Mouse (Mus musculus) myocyte (in vitro differentiated cells): ENCODE measurements around the gene Car7. TPM values are rescaled to one million over a fixed set of nuclear protein-coding genes. Genes with fewer than 3 reads are reported as not detected.

Experiments
- H3K27me3 ChIP-seq: one replicate; pipeline ENCODE4 v1.6.1; 2011; ENCODE audit not compliant: control insufficient read depth, insufficient read depth, insufficient read length
- H3K36me3 ChIP-seq: one replicate; pipeline ENCODE4 v1.6.1; 2011; ENCODE audit not compliant: control insufficient read depth, insufficient read depth
- H3K4me2 ChIP-seq: one replicate; pipeline ENCODE4 v1.6.1; 2011; ENCODE audit warnings: low read depth, control low read depth
- H3K4me3 ChIP-seq: one replicate; pipeline ENCODE4 v1.5.1; 2011; ENCODE audit warnings: mild to moderate bottlenecking, control low read depth, moderate library complexity
- H3K79me2 ChIP-seq: one replicate; pipeline ENCODE4 v1.6.1; 2011; ENCODE audit not compliant: control insufficient read depth, insufficient read depth
- H3ac ChIP-seq: one replicate; pipeline ENCODE4 v1.6.1; 2011; ENCODE audit not compliant: control insufficient read depth, insufficient read length
- CEBPB ChIP-seq: IDR thresholded peaks from 2 replicates; pipeline ENCODE4 v1.6.1; 2011; ENCODE audit warnings: mild to moderate bottlenecking, moderate library complexity; ENCODE audit not compliant: poor library complexity, insufficient read depth, severe bottlenecking
- E2F4 ChIP-seq: IDR thresholded peaks from one replicate; pipeline ENCODE4 v1.6.1; 2011; ENCODE audit warnings: mild to moderate bottlenecking, control low read depth, moderate library complexity; ENCODE audit not compliant: insufficient read depth
- MAX ChIP-seq: IDR thresholded peaks from one replicate; pipeline ENCODE4 v1.6.1; 2011; ENCODE audit warnings: low read depth, mild to moderate bottlenecking, control low read depth
- MYOD1 ChIP-seq, 3 experiments: IDR thresholded peaks; one replicate each; pipeline ENCODE4 v1.6.1; 2011; ENCODE audit warnings: control low read depth in 2 of 3, low read depth in 2 of 3, mild to moderate bottlenecking in 2 of 3, moderate library complexity in 1 of 3; ENCODE audit not compliant: insufficient read length in 2 of 3, control insufficient read depth in 1 of 3
- MYOG ChIP-seq, 3 experiments: IDR thresholded peaks; one replicate each; pipeline ENCODE4 v1.6.1; 2011; ENCODE audit warnings: control low read depth in 2 of 3, low read depth in 2 of 3, mild to moderate bottlenecking in 2 of 3; ENCODE audit not compliant: insufficient read length in 2 of 3, control insufficient read depth in 1 of 3, insufficient read depth in 1 of 3
- POLR2A ChIP-seq: IDR thresholded peaks from one replicate; pipeline ENCODE4 v1.6.1; 2011; ENCODE audit warnings: low read depth, mild to moderate bottlenecking, control low read depth, moderate library complexity; ENCODE audit not compliant: insufficient read length
- POLR2AphosphoS2 ChIP-seq: IDR thresholded peaks from one replicate; pipeline ENCODE4 v1.6.1; 2011; ENCODE audit warnings: low read depth, control low read depth; ENCODE audit not compliant: insufficient read length
- REST ChIP-seq: IDR thresholded peaks from one replicate; pipeline ENCODE4 v1.6.1; 2011; ENCODE audit warnings: mild to moderate bottlenecking, control low read depth, moderate library complexity; ENCODE audit not compliant: insufficient read depth, insufficient read length
- SRF ChIP-seq: IDR thresholded peaks from one replicate; pipeline ENCODE4 v1.6.1; 2011; ENCODE audit warnings: low read depth; ENCODE audit not compliant: control insufficient read depth, insufficient read length
- TCF12 ChIP-seq: IDR thresholded peaks from one replicate; pipeline ENCODE4 v1.6.1; 2011; ENCODE audit warnings: mild to moderate bottlenecking, control low read depth; ENCODE audit not compliant: poor library complexity, insufficient read depth, severe bottlenecking
- TCF3 ChIP-seq: IDR thresholded peaks from one replicate; pipeline ENCODE4 v1.6.1; 2011; ENCODE audit warnings: low read depth, control low read depth; ENCODE audit not compliant: insufficient read length
- USF1 ChIP-seq: IDR thresholded peaks from one replicate; pipeline ENCODE4 v1.6.1; 2011; ENCODE audit warnings: low read depth, mild to moderate bottlenecking, control low read depth, moderate library complexity
- polyA plus RNA-seq: library from polyadenylated mRNA; unstranded; fragments of >200 nt; fragmentation: generic; extraction: Trizol; gene quantifications from one replicate; pipeline ENCODE4 v1.2.1, GENCODE M21; 2012; ENCODE audit warnings: missing spikeins

Car7 gene
- polyA plus RNA-seq, 1 experiment, result 0.64 TPM

DNA sequence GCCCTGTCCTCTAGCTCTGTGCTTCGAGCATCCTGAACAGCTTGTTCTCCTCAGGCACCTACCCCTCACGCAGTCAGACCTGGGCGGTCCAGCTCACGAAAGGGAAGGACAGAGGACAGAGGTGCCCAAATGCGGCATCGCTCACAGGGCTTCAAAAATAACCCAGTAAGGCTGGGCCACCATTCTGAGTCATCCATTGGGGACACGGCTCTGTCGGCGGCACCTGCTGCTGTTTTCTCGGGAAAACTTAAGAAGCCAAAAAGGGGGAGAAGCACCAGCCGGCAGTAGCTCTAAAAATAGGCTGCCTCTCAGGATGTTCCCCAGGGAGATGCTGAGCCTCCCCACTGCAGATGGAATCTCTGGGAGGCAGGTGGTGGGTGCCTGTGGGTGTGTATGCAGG is 7.7 kb downstream of the Car7 start:
- TF ChIP-seq MYOD1 (IDR thresholded peaks at IDR 0.05; ENCODE audit: control insufficient read depth in 1 of 3, insufficient read length in 2 of 3, low read depth in 2 of 3) (no peak), MYOG (IDR thresholded peaks at IDR 0.05; ENCODE audit: control insufficient read depth in 1 of 3, insufficient read depth in 1 of 3, insufficient read length in 2 of 3, low read depth in 2 of 3) (no peak), MAX (no peak), POLR2AphosphoS2 (no peak), CEBPB (no peak), POLR2A (no peak), SRF (no peak), TCF3 (no peak), USF1 (no peak), REST (no peak), TCF12 (no peak), E2F4 (no peak)
- Histone ChIP-seq H3K4me3 (no peak overlapping the region), H3K4me2 (peak overlapping the region; percentile 56), H3K79me2 (no peaks in the 10 kb centered on the region), H3K36me3 (no peaks in the 10 kb centered on the region), H3K27me3 (peaks cover 31% of the 10 kb centered on the region), H3ac (no peak overlapping the region)

DNA sequence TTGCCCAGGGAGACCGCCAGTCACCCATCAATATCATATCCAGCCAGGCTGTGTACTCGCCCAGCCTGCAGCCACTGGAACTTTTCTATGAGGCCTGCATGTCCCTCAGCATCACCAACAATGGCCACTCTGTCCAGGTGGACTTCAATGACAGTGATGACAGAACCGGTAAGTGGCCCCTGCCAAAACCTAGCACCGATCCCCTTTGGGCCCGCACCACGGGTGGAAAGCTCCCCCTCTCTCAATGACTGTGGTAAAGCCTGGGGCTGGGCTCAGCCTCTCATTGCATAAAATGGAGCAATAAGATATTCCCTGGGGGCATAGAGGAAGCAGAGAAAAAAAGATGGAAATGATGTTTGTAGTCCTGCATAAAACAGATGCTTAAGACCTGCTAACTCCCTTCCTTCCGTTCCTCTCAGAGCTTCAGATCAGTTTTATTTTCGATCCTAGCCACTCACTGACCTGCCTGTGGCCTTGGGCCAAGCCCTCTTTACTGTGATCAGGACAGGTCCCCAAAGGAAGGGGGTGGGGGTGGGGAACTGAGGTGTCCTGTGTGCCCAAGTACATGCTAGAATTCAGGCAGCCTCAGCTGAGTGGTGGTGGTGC is 9.1 kb downstream of the Car7 start:
- TF ChIP-seq POLR2AphosphoS2 (no peak), MAX (no peak), POLR2A (no peak), USF1 (no peak), CEBPB (no peak), TCF12 (no peak), MYOG (IDR thresholded peaks at IDR 0.05; ENCODE audit: control insufficient read depth in 1 of 3, insufficient read depth in 1 of 3, insufficient read length in 2 of 3, low read depth in 2 of 3) (no peak), MYOD1 (IDR thresholded peaks at IDR 0.05; ENCODE audit: control insufficient read depth in 1 of 3, insufficient read length in 2 of 3, low read depth in 2 of 3) (no peak), TCF3 (no peak), E2F4 (no peak), SRF (no peak), REST (no peak)
- peaks cover 34% of the 10 kb centered on the region for H3K27me3 ChIP-seq
- no peaks in the 10 kb centered on the region for H3K36me3 ChIP-seq

DNA sequence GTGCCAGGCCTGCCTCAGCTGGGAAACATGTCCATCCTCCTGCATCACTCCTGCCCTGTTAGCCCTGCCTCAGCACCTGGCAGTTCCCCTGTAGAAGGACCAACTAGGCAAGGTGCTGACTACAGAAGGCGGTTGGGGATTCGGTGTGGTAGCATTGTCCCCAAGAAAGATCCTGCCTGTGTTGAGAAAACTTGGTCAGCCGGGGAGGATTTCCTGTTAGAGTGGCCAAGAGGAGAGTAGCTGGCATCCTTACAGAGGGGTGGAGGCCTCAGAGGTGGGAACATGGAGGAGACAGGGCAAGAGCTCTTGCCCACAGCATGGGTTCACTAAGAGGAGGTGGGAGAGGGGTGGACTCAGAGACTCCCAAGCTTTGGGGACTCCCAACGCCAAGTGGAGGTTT is 20.7 kb downstream of the Car7 start:
- H3K4me3 ChIP-seq, result no peak overlapping the region
- H3ac ChIP-seq, result no peak overlapping the region
- no peaks in the 10 kb centered on the region for H3K36me3 ChIP-seq
- no peak for TF ChIP-seq POLR2AphosphoS2
- no peak for TF ChIP-seq CEBPB
- no peak for TF ChIP-seq USF1
- TF ChIP-seq TCF12, result no peak
- no peak for TF ChIP-seq MYOD1 (IDR thresholded peaks at IDR 0.05; ENCODE audit: control insufficient read depth in 1 of 3, insufficient read length in 2 of 3, low read depth in 2 of 3)
- TF ChIP-seq E2F4, result no peak
- no peak for TF ChIP-seq SRF
- no peak for TF ChIP-seq MAX
- no peak for TF ChIP-seq POLR2A
- no peak for TF ChIP-seq TCF3
- TF ChIP-seq REST, result no peak
- TF ChIP-seq MYOG (IDR thresholded peaks at IDR 0.05; ENCODE audit: control insufficient read depth in 1 of 3, insufficient read depth in 1 of 3, insufficient read length in 2 of 3, low read depth in 2 of 3), result no peak
- no peak overlapping the region for H3K4me2 ChIP-seq
- peaks cover 15% of the 10 kb centered on the region for H3K27me3 ChIP-seq
- no peaks in the 10 kb centered on the region for H3K79me2 ChIP-seq

More for the DNA sequence above, 9.1 kb downstream of the Car7 start:
- Histone ChIP-seq H3K4me2 (no peak overlapping the region), H3K79me2 (no peaks in the 10 kb centered on the region), H3K4me3 (no peak overlapping the region), H3ac (no peak overlapping the region)

DNA sequence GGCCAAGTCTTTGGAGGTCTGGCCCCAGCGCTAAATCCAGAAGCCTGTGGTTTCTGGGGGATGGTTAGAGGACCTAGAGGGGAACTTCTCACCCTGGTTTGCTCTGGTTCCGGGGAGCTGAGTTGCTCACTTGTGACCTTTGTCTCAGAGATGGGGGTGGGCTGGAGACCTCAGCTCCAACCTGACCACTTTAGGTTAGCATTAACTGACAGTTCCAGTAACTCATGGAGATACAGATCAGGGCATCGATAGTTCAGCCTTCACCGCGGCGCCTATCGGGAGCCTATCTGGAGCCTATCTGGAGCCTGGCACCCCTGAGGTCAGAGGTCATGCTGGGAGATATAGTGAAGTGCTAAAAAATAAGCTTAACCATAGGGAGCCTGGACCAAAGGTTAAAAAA is 22.7 kb downstream of the Car7 start:
- Histone ChIP-seq H3K4me3 (no peak overlapping the region), H3K79me2 (no peaks in the 10 kb centered on the region), H3K4me2 (no peak overlapping the region), H3ac (no peak overlapping the region), H3K27me3 (peaks cover 15% of the 10 kb centered on the region), H3K36me3 (no peaks in the 10 kb centered on the region)
- TF ChIP-seq CEBPB (no peak), E2F4 (no peak), MAX (no peak), MYOD1 (IDR thresholded peaks at IDR 0.05; ENCODE audit: control insufficient read depth in 1 of 3, insufficient read length in 2 of 3, low read depth in 2 of 3) (no peak), POLR2A (no peak), TCF12 (no peak), TCF3 (no peak), MYOG (IDR thresholded peaks at IDR 0.05; ENCODE audit: control insufficient read depth in 1 of 3, insufficient read depth in 1 of 3, insufficient read length in 2 of 3, low read depth in 2 of 3) (no peak), REST (no peak), USF1 (no peak), POLR2AphosphoS2 (no peak), SRF (no peak)
